Mouse (Mus musculus) stomach, postnatal 0 days (tissue): ENCODE measurements at regions not wholly inside any gene's neighbourhood (a gene's known extent, or its start where the extent isn't known, plus 50 kb on each side); places are given as distances from the start of the nearest gene placed in this dataset.

Source experiments
- ATAC-seq: fragments of 200-750 bp; cut with Nextera tagmentation; 2 replicates; pipeline ENCODE4 v1.8.0; 2017; ENCODE audit not compliant: low FRiP score, low TSS enrichment
- DNase-seq: peaks from one replicate; pipeline ENCODE4 v3.0.0-alpha.2; 2016; ENCODE audit warnings: low spot score
- H3K27ac ChIP-seq: fragments of 300-500 bp; sonication (generic); replicated peaks from 2 replicates; pipeline ENCODE4 v1.5.1; 2014; ENCODE audit warnings: mild to moderate bottlenecking, control low read depth
- H3K27me3 ChIP-seq: fragments of 300-500 bp; sonication (generic); 2 replicates; pipeline ENCODE4 v1.6.1; 2014; ENCODE audit warnings: low read length; ENCODE audit not compliant: control insufficient read depth, insufficient read depth
- H3K36me3 ChIP-seq: fragments of 300-500 bp; sonication (generic); 2 replicates; pipeline ENCODE4 v1.6.1; 2014; ENCODE audit warnings: low read length, mixed read lengths; ENCODE audit not compliant: control insufficient read depth, insufficient read depth
- H3K4me1 ChIP-seq: fragments of 300-500 bp; sonication (generic); replicated peaks from 2 replicates; pipeline ENCODE4 v1.6.1; 2014; ENCODE audit warnings: antibody characterized with exemption; ENCODE audit not compliant: control insufficient read depth, insufficient read depth
- H3K4me2 ChIP-seq: fragments of 300-500 bp; sonication (generic); replicated peaks from 2 replicates; pipeline ENCODE4 v1.6.1; 2014; ENCODE audit warnings: low read depth, mild to moderate bottlenecking, control low read depth, moderate library complexity
- H3K4me3 ChIP-seq: fragments of 300-500 bp; sonication (generic); 2 replicates; pipeline ENCODE4 v1.5.1; 2014; ENCODE audit warnings: low read depth, low read length, control low read depth
- H3K9ac ChIP-seq: fragments of 300-500 bp; sonication (generic); 2 replicates; pipeline ENCODE4 v1.6.1; 2014; ENCODE audit warnings: mild to moderate bottlenecking, low read length, control low read depth, mixed read lengths
- H3K9me3 ChIP-seq: fragments of 300-500 bp; sonication (generic); 2 replicates; pipeline ENCODE4 v1.6.1; 2016; ENCODE audit warnings: low read length; ENCODE audit not compliant: control insufficient read depth
- CTCF ChIP-seq: IDR thresholded peaks from 2 replicates; pipeline ENCODE4 v1.5.1; 2016; ENCODE audit warnings: antibody characterized with exemption, low read depth, mild to moderate bottlenecking, moderate library complexity
- EP300 ChIP-seq: optimal IDR thresholded peaks from 2 replicates; pipeline ENCODE3; 2016; ENCODE audit warnings: antibody characterized with exemption
- WGBS: fragments of 180-500 bp; shearing (Covaris S2); extraction: QIAGEN DNeasy Blood & Tissue Kit; methylation state at CpG from one replicate; pipeline ENCODE4 v1.1.7; 2014; 5-methylcytosine and 5-hydroxymethylcytosine counted together

- no peaks in the 10 kb centered on the region for H3K36me3 ChIP-seq
- H3K4me1 ChIP-seq = no peaks in the 10 kb centered on the region
- no peak for DNase-seq
- no peak for ATAC-seq
- no peak overlapping the region for H3K27ac ChIP-seq
- H3K4me3 ChIP-seq = no peak overlapping the region
- TF ChIP-seq CTCF (no peak), EP300 (no peak)
- no peaks in the 10 kb centered on the region for H3K27me3 ChIP-seq
- H3K9ac ChIP-seq = no peak overlapping the region
- no peak overlapping the region for H3K4me2 ChIP-seq
- no peaks in the 10 kb centered on the region for H3K9me3 ChIP-seq
Measured at GRCm38 (mm10) chr2:79122530-79122929, 132.7 kb upstream of the Itga4 start.

GRCm38 (mm10) chr2:79124272-79124976 lies 130.8 kb upstream of the Itga4 start:
- no peak overlapping the region for H3K4me3 ChIP-seq
- H3K9ac ChIP-seq = no peak overlapping the region
- H3K27ac ChIP-seq = no peak overlapping the region
- no peak for DNase-seq
- no peaks in the 10 kb centered on the region for H3K36me3 ChIP-seq
- ATAC-seq = no peak
- no peaks in the 10 kb centered on the region for H3K27me3 ChIP-seq
- no peaks in the 10 kb centered on the region for H3K9me3 ChIP-seq
- 92% methylated on average over 4 of the region's 5 CpGs for WGBS
- TF ChIP-seq CTCF (no peak), EP300 (no peak)
- no peak overlapping the region for H3K4me2 ChIP-seq
- no peaks in the 10 kb centered on the region for H3K4me1 ChIP-seq

GRCm38 (mm10) chr2:79126170-79126879 lies 128.9 kb upstream of the Itga4 start:
- DNase-seq (no peak), ATAC-seq (no peak)
- WGBS = 37% methylated on average over 6 of the region's 6 CpGs
- Histone ChIP-seq H3K27ac (no peak overlapping the region), H3K4me1 (no peaks in the 10 kb centered on the region), H3K9ac (no peak overlapping the region), H3K27me3 (no peaks in the 10 kb centered on the region), H3K4me2 (no peak overlapping the region), H3K4me3 (no peak overlapping the region), H3K9me3 (no peaks in the 10 kb centered on the region), H3K36me3 (no peaks in the 10 kb centered on the region)
- no peak for TF ChIP-seq EP300
- TF ChIP-seq CTCF = no peak

- 58% methylated on average over 6 of the region's 6 CpGs for WGBS
- H3K27ac ChIP-seq = no peak overlapping the region
- H3K4me3 ChIP-seq = no peak overlapping the region
- H3K27me3 ChIP-seq = no peaks in the 10 kb centered on the region
- TF ChIP-seq CTCF (no peak), EP300 (no peak)
- no peak overlapping the region for H3K4me2 ChIP-seq
- H3K9me3 ChIP-seq = no peaks in the 10 kb centered on the region
- DNase-seq (no peak), ATAC-seq (no peak)
- H3K4me1 ChIP-seq = no peaks in the 10 kb centered on the region
- H3K9ac ChIP-seq = no peak overlapping the region
- H3K36me3 ChIP-seq = no peaks in the 10 kb centered on the region
Measured at GRCm38 (mm10) chr2:79126996-79127741, 128.1 kb upstream of the Itga4 start.

- DNase-seq = no peak
- H3K4me3 ChIP-seq = no peak overlapping the region
- no peaks in the 10 kb centered on the region for H3K9me3 ChIP-seq
- no peak for ATAC-seq
- H3K27ac ChIP-seq = no peak overlapping the region
- no peaks in the 10 kb centered on the region for H3K36me3 ChIP-seq
- H3K4me1 ChIP-seq = no peaks in the 10 kb centered on the region
- TF ChIP-seq EP300 (no peak), CTCF (no peak)
- WGBS = 95% methylated on average over 1 of the region's 1 CpGs
- H3K4me2 ChIP-seq = no peak overlapping the region
- no peak overlapping the region for H3K9ac ChIP-seq
- H3K27me3 ChIP-seq = no peaks in the 10 kb centered on the region
Measured at GRCm38 (mm10) chr2:79127822-79128221, 127.4 kb upstream of the Itga4 start.

GRCm38 (mm10) chr2:79130660-79131059 lies 124.6 kb upstream of the Itga4 start:
- WGBS = 82% methylated on average over 7 of the region's 7 CpGs
- Histone ChIP-seq H3K9me3 (no peaks in the 10 kb centered on the region), H3K27ac (no peak overlapping the region), H3K4me2 (no peak overlapping the region), H3K4me1 (no peaks in the 10 kb centered on the region), H3K36me3 (no peaks in the 10 kb centered on the region), H3K4me3 (no peak overlapping the region), H3K9ac (no peak overlapping the region), H3K27me3 (no peaks in the 10 kb centered on the region)
- TF ChIP-seq EP300 (no peak), CTCF (no peak)
- ATAC-seq (no peak), DNase-seq (no peak)
